Mouse (Mus musculus) heart, postnatal 25 days (tissue): ENCODE measurements around the gene Rpia. TPM values are rescaled to one million over a fixed set of nuclear protein-coding genes. Genes with fewer than 3 reads are reported as not detected.

Source experiments
- DNase-seq: peaks from one replicate; pipeline ENCODE4 v3.0.0; 2022; ENCODE audit warnings: low spot score
- intact Hi-C: fragments of 180-260 bp; cut with DNase I; formaldehyde crosslinking; loops from one replicate; pipeline ENCODE4 v1.15.1; 2025
- total RNA-seq, 2 experiments: library from RNA; stranded (reverse); gene quantifications; 2 replicates each; pipeline ENCODE4 v1.2.3; 2021

Rpia gene
- total RNA-seq, 2 experiments from 2014 or later, result 11.3 to 13.9 TPM

DNA sequence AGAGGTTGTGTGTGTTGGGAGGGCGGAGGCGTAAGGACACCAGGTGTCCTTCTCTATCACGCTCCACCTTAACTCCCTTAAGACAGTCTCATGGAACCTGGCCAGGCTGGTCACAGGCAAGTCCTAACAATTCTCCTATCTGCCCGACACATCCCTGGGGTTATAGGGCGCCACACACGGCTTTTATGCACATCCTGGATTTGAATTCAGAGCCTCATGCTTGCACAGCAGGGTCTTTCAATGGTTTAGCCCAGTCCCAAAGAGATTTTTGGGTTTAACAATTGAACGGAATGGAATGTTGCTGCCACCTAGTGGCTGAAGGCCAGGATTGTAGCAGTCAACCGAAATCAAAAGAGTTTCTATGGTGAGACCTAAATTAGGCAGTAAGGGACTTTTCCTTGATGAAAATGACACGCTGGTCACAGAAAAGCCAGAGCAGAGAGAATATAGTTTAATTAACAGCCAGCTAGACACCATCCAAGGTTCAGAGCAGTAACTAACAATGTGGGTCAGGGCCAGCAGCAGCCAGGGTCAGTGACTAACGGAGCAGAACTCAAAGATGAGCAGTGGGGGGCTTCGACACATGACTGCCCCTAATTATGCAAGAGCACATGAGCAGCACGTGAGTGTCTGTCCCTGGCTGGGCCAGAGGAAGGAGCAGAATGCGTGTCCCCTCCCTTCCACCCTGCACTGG, 13.9 kb upstream of the Rpia start:
- DNase-seq, result no peak
- intact Hi-C loops, result no loop called here

DNA sequence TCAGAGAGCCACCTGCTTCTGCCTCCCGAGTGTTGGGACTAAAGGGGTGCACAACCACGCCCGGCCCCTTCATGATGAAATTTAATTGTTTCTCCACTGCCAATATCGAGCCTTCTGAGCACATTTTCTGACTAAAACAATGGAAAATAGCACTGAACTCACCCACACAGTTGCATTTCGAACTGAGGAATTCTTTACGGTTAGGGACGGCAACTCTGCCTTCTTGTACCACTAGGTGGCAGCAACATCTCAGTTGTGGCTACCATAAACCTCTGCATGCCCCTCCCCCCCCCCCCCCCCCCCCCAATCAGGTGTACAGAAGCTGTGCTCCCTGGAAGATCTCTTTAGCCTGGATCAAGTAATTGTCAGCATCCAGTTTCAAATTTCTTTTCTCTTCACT, 13.2 kb upstream of the Rpia start:
- intact Hi-C loops, result no loop called here
- DNase-seq, result no peak

DNA sequence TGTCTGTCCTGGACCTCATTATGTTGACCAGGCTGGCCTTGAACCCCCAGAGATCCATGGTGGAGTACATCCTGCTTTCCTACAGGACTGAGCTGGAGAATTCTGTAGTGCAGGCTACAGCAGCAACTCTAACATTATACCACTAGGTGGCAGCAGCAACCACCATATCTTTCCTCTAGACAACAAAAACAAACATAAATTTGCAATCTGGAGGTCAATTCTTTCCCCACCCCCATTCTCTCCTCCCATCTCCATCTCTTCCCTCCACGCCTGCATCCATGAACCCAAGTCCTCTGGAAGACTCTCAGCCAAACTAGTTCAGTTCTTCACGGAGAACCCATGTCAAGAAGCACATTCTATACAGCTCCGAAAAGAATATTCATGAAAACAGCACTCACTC, 12.6 kb upstream of the Rpia start:
- intact Hi-C loops, result no loop called here
- no peak for DNase-seq

DNA sequence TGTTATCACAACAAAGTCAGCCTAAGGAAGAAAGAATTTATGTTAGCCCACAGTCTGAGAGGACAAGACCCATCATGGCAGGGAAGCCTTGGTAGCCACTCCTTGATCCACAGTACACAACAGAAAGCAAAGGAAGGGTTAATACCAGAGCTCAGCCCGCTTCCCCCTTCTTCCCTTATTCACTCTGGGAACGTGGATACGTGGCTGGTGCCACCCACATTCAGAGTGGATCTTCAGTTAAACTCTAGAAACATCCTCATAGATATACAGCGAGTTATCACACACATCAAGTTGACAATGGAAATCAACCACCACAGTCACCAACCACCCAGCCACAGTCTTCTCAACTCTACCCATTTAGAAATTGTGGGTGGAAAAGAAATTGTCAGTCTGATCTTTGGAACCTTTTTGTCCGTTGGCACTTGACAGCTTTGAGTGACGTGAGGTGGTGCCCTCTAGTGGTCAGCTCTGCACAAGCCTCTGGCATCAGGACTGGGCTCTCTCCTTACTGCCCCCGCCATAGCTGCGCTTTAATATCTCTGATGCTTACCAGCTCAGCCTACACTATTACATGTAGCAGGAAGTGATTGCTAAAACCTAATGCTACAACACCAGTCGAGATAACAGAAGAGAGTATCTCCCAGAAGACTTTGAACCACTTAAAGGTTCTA, 5.7 kb upstream of the Rpia start:
- intact Hi-C loops, result no loop called here
- no peak for DNase-seq

- DNase-seq, result no peak
- intact Hi-C loops, result no loop called here
Observed at GRCm38 (mm10) chr6:70796940-70797339, 4.9 kb upstream of the Rpia start.

DNA sequence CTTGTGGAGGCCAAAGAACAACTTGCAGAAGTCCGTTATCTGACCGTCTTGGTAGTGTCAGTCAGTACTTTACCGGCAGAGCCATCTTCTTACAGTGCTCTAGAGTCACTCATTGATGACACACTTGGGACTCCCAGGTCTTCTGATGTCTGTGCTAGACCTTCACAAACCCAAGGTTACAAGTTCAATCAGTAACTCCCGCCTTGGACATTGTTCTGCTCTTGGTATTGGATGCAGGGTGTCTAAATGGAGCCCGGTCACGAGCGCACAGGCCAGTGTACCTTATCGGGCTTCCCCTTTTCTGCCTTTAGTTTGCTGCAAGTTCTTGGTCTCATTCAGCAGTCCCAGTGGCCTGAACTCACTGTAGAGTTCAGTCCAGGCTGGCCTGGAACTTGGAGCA, 612 bp upstream of the Rpia start:
- intact Hi-C loops, result loop anchor here (5.0 kb wide), 1 partner anchor 80 kb away; no protein-coding TSS in a partner anchor
- DNase-seq, result no peak

DNA sequence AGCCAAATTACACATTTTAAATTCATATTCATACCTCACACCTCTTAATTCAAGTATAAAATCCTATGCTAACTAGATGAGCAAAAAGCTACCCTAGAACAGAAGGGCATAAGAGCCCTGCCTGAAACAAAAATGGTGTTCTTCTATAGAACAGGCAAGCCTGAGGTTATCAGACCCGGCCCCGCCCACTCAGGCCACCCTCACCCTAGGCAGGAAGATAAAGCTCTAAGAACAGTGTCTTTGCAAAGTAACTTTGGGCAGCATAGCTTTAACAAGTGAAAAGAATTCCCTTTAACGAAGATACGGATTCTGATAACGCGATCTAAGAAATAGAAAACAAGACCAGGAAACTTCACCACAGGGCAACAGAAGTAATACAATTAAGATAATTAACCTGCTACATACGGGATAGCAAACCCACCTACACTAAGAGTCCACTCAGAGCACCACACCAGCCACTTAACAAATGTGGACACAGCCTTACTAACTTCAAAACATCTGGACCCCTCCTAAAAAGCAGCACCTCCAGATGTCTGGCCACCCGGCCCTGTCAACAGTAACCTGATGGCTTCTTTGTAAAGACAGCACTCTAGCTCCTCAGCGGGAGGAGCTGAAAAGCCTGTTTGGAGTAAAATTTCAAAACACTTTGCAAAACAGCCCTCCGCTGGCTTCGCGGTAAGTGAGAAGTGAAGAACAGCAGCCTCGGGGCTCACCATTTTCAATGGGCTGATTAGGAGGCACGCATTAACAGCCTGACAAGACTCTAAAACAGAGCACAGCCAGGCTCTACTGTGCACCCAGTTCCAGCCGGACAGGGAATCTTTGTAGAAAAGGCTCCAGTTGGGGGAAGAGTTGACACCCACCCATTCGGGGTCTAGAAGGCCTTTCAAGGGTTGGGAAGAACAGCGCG, 925 bp downstream of the Rpia start:
- no peak for DNase-seq
- intact Hi-C loops, result loop anchor here (5.0 kb wide), 1 partner anchor 79 kb away; no protein-coding TSS in a partner anchor

DNA sequence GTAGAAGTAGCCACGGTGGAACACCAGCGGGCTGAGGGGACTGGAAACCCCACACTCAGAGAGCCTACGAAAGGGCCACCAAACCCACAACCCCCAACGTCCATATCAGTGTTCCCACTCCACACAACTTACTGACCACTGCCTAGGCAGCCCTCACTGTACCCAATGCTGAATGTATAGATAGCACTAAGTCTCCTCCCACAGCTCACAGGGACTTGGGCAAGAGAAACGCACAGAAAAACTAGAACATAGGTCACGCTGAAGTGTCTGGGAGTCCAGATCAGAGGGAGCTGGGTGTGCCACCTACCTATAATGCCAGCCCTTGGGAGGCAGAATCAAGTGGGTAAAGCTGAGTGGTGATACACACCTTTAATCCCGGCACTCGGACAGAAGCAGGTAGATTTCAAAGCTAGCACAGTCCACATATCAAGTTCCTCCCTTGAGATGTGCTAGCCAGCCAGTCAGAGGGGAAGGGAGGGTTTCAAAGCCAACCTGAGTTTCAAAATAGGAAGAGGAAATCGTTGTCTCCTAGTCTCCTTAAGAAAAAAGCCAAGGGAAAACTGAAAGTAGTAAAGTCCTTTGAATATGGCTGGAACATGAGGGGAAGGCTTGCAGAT, 1.9 kb downstream of the Rpia start:
- DNase-seq, result no peak
- intact Hi-C loops, result loop anchor here (5.0 kb wide), 1 partner anchor 78 kb away; no protein-coding TSS in a partner anchor

DNA sequence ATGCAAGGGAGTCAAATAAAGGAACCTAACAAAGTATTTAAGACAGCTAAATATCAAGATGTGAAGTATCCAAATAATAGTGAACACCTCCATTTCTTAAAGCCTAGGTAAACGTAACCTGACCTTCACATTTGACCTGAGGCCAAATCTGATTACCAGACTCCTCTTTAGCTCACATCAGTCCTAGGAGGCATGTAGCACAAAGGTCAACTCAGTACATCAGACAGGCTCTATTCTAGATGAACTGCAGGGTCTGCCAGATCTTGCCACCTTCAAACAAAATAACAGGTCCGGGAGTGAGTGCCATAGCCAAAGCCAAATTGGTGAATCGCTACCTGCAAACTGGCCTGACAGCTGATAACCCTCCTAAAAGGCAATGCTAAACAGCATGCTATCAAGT, 2.9 kb downstream of the Rpia start:
- intact Hi-C loops, result no loop called here

DNA sequence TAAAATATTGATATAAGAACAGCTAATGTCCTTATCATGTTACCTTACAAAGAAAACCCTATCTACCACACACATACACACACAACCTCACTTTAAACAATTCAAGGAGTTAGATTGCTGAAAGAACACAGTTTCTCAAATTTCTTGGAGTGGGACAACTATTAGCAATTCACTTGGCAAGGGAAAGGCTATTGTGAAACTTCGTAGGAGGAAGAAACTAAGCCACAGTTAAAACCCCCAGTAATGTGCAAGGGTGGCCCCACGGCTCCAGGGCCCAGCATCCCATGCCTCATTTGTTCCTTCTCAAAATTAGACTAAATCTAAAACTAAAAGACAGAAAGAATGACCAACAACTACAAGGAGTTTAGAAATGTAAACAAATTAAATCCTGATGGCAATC, 4.5 kb downstream of the Rpia start:
- no peak for DNase-seq
- intact Hi-C loops, result no loop called here

More for the DNA sequence above, 2.9 kb downstream of the Rpia start:
- no peak for DNase-seq

- intact Hi-C loops, result no loop called here
- no peak for DNase-seq
Observed at GRCm38 (mm10) chr6:70785852-70786251, 6.2 kb downstream of the Rpia start.

DNA sequence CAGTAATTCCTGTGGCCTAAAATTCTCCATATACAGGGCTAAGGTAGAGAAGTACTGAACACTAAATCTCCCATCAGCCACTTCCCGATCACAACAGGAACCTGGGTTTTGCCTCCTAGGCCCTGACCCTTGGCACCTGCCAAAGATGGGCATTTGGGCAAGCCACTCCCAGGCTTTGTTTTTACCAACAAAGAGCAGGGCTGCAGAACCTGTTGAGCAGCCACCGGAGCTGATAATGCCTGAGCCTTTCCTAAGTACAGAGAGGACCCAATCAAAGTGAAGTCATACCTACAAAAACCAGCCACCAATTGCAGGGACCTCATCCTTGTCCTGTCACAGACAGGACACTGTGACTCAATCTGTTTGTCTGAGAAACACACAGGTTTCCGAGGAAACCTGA, 7.2 kb downstream of the Rpia start:
- intact Hi-C loops, result no loop called here
- no peak for DNase-seq

- DNase-seq, result no peak
- intact Hi-C loops, result no loop called here
Observed at GRCm38 (mm10) chr6:70781336-70781735, 10.7 kb downstream of the Rpia start.

DNA sequence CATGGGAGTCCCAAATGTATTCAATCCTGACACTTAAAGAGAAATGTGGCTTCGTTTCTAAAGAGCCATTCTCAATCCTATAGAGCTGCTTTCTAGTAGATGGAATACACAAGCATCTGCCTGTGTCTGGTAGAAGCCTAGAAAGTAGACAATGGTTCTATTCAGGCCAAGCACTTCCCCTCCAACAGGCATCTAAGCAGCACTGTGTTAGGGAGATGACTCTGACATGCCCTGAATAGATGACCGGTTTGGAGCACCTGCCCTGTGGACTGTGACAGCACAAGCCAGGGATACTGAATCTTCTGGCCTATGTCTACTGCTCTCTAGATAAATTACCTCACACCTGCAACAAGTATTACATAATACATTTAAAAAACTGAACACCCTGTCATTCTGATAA, 17.7 kb downstream of the Rpia start:
- DNase-seq, result no peak
- intact Hi-C loops, result no loop called here

GRCm38 (mm10) chr6:70773769-70774168, 18.3 kb downstream of the Rpia start:
- intact Hi-C loops, result no loop called here
- no peak for DNase-seq

GRCm38 (mm10) chr6:70768769-70769168, 23.3 kb downstream of the Rpia start:
- intact Hi-C loops, result no loop called here
- DNase-seq, result no peak

GRCm38 (mm10) chr6:70765076-70765475, 27.0 kb downstream of the Rpia start:
- DNase-seq, result no peak
- intact Hi-C loops, result no loop called here

GRCm38 (mm10) chr6:70764551-70764950, 27.5 kb downstream of the Rpia start:
- no peak for DNase-seq
- intact Hi-C loops, result no loop called here

- DNase-seq, result no peak
- intact Hi-C loops, result no loop called here
Observed at GRCm38 (mm10) chr6:70763881-70764280, 28.2 kb downstream of the Rpia start.

DNA sequence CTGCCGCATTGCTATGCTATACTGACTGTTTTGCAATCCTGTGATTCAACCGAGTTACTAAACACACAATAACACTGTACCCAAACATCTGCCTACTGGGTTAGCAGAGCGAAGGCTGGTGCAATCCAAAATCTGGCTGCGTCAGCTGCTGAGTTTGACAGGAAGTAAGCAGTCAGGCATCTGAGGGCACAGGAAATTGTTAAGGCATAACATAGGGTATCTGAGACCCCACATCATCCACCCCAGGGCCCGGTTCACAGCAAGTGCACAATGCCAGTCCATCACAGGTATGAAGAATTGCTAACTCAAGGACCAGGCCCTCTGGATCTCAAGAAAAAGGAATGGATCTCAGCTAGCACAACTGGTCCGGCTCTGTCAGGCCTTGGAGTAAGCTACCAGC, 29.4 kb downstream of the Rpia start:
- intact Hi-C loops, result no loop called here
- DNase-seq, result no peak
